Mouse (Mus musculus) heart, adult 2 months (tissue): Measurements from ENCODE around the gene Drc3.

Experiments used
- CTCF ChIP-seq: fragments of 200-600 bp; IDR thresholded peaks from 2 replicates; pipeline ENCODE4 v1.8.1; 2022; ENCODE audit warnings: antibody characterized with exemption, mild to moderate bottlenecking, moderate library complexity
- EP300 ChIP-seq: fragments of 200-500 bp; IDR thresholded peaks from 2 replicates; pipeline ENCODE4 v1.6.1; 2011; ENCODE audit warnings: low read depth, low read length, control low read depth; ENCODE audit not compliant: insufficient read depth
- POLR2A ChIP-seq: fragments of 200-500 bp; IDR thresholded peaks from 2 replicates; pipeline ENCODE4 v1.6.1; 2011; ENCODE audit warnings: mild to moderate bottlenecking, low read depth, low read length, control low read depth; ENCODE audit not compliant: insufficient read depth

- TF ChIP-seq EP300 (no peak), CTCF (peak; percentile 66), POLR2A (no peak)
Observed at GRCm38 (mm10) chr11:60307375-60307825, 45.7 kb upstream of the Drc3 start.
